Mouse (Mus musculus) liver (tissue): Measurements from ENCODE around the gene Gpr3.

ENCODE experiments used
- DNase-seq: peaks from one replicate; pipeline ENCODE4 v3.0.0-alpha.2; 2020; ENCODE audit warnings: mixed read lengths

The Gpr3 gene

DNA sequence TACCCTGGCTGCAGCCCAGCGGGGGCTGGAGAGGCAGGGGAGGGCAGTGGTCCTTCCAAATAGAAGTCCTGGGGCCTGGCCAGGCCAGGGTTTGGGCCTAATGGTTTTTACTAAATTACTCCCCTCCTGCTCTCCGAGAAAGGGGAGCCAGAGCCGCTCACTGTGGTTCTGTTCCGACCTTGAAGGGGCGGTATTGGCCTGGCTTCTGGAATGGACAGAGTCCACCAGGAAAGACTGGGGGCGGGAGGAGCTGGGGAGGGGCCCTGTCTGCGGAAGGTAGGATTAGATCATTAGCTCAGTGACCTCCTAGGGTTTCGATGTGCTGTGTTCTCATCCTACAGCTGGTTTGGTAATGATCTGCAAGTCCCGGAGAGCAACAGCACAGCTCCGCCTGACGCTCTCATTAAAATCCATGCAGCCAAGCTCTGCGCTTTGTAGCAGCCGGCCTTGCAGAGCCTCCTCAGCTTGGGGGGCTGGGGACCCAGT is 14.5 kb downstream of the Gpr3 start:
- no peak for DNase-seq

DNA sequence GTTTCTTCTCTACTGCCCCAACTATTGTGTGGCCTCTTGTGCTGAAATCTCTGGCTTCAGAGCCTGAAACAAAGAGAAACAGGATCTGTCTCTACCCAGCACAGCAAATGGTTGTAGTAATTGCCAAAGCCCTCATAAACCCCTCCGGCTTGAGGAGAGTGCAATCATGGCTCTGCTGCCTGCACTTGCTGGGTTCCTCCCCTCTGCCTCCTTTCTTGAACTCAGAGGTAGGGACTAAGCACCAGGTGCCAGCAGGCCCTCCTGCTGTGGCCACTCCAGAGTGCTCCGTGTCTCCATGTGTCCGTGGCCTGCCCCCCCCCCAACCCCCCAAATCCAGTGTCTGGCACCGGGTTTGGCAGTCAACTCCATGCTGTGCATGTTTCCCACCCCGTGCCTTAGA is 15.0 kb downstream of the Gpr3 start:
- no peak for DNase-seq

DNA sequence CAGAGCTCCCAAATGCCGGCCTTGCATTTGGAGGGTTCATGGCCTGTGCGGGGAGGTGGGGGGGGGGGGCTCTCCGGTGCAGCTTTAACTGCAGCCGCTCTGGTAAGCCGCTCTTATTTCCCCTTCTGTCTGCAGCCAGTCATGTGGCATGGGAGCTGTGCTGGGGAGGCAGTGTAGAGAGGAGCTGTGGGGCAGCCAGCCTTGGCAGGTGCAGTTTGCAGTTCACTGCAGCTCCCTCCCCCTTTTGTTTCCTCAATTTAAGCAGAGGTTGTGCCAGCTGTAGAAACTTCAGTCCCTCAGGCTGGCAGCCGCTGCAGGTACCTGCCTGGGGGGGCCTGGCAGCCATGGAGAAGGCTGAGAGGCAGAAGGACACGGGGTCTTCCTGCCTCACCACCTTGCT is 15.5 kb downstream of the Gpr3 start:
- DNase-seq, result no peak

DNA sequence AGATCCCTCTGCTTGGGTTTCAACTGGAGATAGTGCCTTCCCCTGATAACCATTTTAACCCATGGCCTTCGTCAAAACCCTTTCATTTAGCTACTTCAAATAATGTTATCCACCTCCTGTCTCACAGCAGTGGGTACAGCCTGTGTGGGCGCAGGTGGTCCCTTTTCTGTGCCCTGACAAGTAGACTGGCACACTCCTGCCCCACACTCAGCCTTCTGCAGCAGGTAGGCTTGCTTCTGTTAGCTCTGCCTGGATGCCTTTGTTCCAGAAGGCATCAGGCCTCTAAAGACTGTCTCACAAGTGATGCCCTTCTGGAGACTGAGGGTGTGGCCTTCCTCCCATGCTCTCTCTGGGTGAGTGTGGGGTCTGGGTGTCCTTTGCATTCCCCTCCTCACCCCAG is 16.2 kb downstream of the Gpr3 start:
- no peak for DNase-seq

DNA sequence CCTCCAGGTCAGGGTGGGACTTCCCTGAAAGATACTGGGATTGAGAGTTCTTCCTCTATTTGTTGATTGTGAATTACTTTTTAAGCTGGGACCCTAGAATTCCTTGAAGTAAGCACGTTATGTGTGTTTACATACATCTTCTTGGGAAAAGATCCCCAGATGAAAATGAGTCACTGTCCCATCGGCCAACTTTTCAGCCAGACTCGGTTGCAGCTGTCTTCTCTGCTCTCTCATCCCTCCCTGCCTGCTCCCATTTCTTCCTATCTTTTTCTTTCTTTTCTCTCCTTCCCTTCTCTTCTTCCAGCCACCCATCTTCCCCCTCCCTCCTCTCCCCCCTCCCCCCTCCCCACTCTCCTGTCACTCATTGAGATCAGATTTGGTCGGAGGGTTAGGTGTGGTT is 17.3 kb downstream of the Gpr3 start:
- no peak for DNase-seq

DNA sequence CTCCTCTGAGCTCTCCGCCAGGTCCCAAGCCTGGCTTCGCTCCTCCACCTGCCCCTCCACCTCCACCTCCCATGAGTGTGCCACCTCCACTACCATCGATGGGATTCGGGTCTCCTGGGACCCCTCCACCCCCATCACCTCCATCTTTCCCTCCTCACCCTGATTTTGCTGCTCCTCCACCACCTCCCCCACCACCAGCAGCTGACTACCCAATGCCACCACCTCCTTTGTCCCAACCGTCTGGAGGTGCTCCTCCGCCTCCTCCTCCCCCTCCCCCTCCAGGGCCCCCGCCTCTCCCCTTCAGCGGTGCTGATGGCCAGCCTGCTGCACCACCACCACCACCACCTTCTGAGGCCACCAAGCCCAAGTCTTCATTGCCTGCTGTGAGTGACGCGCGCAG is 17.9 kb downstream of the Gpr3 start:
- DNase-seq, result no peak

DNA sequence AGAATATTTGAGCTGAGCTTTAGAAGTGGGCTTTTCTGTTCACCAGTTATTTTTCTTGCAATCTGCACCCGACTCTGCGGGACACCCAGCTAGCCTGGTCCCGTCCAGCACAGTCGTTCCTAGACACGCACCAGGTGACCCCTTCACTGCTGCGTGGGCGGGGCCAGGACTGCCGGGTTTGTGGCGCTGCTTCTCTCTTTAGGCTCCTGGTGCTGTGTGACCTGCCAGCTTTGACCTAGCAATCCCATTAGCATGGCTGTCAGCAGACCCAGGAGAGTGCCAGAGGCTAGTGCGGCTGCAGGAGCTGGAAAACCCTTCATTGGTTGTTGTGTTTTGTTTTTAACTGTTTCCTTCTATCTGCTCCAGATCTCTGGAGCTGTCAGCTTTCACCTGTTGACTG is 22.9 kb downstream of the Gpr3 start:
- DNase-seq, result no peak

DNA sequence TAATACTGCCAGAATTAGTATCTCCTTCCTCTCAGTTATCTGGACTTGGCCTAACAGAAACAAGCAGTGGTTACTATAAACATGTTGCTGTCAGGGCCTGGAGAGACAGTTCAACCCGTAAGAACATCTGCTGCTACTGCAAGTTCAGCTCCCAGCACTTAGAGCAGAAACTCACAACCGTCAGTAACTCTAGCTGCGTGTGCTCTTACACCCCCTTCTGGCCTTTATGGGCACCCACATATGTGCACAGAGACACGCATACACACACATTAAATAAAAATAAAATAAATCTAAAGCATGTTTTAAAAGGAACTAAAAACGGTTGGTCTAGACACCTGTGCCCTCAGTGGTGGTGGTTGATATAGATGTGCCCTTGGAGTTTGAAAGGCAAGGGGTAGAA is 25.5 kb downstream of the Gpr3 start:
- no peak for DNase-seq

DNA sequence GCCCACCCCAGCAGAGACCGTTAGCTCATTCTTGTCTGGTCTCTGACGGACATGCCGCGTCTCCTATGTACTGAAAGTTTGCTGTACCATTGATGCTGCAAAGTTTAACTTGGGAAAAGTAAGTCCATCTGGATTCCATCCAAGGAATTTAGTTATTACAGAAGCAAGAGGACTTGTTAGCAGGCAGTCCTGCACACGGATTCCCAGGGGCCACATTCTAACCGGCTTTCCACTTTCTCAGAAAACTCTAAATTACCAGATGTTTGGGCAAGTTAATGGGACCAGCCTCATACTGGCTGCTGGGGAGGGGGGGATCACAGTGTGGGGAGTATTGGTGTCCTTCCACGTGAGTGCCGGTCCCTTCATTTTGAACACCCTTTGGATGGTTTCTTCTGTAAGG is 26.4 kb downstream of the Gpr3 start:
- DNase-seq, result no peak

DNA sequence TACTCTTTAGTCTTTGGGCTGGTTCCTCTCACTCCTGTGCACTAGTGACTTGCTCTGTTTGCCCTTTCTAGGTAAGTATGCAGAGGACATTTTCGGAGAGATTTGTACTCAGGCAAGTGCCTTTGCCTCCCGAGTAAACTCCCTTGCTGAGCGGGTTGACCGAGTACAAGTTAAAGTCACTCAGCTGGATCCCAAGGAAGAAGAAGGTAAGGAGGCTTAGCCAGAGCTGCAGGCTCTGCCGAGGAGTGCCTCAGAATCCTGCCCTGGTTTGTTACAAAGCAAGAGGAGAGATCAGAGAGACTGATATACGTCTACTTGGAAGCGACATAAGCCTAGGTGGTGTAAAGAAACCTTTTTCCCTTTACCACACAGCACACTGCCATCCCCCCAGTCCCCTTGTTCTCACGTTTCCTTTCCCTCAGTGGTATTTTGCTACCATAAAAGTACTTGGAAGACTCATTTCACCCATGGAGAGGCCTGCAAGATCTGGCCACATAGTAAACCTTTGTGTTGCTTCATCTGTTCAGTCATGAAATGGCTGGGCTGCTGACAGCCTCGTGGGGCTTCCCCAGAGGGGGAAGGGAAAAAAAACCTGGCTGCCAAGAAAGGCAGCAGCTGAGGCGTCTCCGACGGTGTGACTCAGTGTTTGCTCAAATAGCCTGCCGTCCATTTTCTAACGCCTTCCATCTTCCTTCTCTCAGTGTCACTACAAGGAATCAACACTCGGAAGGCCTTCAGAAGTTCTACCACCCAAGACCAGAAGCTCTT is 27.3 kb downstream of the Gpr3 start:
- no peak for DNase-seq

DNA sequence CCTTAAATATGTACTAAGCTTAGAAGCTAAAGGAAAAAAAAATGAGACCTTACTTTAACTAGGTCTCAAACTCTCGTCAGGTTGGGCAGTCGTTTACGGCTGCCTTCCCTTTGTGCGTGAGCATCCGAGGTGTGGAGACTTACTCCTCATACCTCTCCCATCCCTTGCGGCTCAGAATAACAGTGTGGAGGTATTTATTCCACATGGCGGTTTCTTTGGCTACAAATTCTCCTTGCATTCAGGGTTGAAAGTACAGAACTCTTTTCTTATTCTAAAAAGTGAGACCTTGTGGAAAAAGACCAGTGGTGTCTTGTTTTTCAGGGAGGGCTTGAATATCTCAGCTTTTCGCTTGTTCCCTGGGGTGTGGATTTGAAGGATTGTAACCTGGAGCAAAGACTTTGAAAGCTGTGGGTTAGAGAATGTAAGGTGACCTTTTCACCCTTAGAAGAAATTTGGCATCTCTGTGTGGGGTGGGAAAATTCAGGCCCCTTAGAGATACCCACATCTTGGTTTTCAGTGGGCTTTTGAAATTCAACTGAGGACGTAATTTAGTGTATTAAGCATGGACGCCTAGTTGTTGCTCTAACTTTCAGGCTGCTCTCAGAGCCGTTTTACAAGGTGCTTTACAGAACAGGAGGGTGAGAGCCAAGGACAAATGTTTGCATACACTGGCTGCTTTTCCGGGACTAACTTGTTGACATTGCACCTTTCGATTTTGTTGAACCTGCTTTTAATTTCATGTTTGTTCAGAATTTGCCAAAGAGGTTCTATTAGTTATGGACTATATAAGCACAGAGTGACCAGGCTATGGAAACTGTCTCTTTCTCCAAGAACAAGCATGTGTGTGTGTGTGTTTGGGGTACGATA is 28.1 kb downstream of the Gpr3 start:
- DNase-seq, result no peak

DNA sequence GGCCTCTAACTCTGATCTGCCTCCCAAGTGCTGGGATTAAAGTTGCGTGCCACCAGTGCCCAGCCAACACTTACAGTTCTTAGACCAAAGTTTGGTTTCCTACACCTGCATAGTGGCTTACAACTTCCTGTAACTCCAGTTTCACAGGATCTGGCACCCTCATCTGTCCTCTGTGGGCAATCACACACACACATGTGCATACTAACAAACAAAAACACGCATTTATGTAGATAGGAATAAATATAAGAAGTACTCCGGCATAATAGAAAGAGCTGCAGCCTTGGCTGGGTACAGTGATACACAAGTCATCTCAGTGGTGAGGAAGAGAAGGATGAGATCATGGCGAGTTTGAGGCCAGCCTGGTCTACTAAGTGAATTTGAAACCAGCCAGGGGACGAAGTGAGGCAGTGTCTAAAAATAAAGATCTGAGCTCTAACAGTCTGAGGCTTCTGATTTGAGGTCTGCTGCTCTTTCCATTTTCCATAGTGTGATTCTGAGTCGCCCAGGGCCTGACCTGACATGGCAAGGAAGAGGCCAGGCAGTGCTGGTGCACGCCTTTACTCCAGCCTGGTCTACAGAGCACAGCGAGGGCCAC is 29.8 kb downstream of the Gpr3 start:
- no peak for DNase-seq

DNA sequence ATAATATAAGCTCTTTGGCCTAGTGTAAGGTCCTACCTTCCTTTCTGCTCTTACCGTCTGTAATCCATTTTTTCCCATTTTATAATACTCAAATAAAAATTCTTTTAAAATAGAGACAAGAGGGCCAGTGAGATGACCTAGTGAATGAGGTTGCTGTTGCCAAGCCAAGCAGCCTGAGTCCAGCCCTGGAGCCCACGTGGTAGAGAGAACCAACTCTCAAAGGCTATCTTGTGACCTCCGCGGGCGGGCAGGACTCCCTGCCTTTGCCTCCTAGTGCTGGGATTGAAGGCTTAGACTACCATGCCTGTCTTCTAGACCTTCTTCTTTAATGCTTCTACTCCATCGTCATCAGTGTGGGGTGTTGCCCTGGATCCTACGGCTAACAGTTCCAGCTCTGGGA is 33.1 kb downstream of the Gpr3 start:
- no peak for DNase-seq

DNA sequence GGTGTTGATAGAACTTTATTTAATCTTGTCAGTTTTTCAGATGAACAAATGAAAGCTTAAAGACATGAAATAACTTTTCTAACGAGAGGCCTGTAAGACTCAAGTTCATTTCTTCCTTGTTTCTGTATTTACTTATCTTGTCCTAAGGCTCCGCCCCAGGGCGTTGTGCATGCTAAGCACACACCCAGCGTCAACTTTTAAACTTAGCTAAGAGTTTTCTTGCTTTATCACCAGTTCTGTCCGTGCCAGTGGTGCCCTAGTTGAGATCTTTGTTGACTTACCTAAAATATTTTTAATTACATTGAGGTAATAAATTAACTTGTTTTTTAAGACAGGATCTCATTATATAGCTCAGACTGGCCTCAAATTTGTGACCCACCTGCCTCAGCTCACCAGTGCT is 34.0 kb downstream of the Gpr3 start:
- peak; percentile 80 for DNase-seq

DNA sequence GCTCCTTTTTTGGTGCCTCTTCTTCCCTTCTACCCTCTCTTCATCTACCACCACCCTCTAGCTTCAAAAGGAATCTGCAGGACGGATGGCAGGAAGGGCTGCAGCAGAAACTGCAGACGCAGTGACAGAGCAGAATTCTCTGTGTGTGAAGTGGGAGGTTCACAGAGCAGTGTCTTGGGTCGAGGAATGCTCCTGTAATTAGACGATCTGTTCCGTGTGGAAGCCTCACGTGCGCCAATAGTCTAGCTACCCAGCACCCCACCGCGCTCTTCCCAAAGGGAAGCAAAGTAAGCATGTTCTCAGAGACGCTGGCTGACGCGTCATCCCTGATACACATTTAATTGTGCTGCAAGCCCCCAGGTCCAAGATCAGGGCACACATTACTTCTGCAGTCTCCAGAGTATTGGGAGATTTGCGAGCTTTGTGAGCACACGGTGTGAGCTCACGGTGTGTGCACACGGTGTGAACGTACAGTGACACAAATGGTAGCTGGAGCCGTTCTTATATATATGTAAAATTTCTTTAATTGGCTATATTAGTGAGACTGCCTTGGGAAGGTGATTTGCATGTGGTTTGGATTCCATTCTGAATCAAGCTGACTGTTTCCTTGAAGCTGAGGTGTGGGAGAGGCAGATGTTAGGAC is 35.5 kb downstream of the Gpr3 start:
- no peak for DNase-seq

DNA sequence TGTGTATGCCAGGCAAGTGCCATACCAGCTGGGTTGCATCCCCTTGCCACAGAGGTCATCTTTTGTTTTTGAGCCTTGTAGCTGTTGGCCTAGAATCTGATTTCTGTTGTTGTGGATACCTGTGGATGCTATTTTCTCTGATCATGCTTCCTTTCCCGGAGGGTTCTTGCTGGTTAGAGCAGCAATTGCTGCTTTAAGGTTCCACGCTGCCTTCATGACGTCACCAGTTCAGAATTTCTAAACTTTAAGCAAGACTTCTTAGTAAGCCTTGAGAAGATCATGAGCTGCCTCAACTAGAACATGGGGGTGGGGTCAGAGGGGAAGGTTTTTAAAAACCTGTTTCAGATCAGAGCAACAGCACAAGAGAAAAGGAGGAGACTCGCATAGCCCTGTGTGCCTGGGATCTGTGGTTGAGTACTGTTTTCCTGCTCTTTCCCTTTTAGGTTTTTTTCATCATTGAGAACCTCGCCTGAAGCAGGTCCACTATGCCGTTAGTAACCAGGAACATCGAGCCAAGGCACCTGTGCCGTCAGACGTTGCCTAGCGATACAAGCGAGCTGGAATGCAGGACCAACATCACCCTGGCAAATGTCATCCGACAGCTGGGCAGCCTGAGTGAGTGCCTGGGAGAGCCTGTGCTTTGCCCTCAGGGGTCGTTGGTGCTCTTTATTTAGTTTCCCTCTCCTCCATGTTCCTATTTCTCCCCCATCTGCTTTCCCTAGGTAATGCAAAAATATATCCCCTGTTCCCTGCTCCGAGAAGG is 36.2 kb downstream of the Gpr3 start:
- DNase-seq, result no peak

DNA sequence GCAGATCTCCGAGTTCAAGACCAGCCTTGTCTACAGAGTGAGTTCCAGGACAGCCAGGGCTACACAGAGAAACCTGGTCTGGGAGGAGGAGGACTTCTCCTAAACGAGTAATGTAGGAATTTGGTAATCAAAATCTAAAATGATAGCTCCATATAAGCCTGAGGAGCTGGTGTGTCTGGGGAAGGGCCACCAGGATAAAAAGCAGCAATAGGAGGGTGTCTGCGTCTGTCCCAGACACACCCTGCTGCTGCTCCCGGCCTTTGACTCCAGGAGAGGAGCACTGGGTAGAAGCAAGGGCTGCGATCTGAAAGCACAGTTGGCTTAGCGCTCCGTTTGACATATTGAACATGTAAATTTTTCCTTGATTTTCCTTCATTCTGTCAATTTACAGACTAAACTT is 37.1 kb downstream of the Gpr3 start:
- no peak for DNase-seq

DNA sequence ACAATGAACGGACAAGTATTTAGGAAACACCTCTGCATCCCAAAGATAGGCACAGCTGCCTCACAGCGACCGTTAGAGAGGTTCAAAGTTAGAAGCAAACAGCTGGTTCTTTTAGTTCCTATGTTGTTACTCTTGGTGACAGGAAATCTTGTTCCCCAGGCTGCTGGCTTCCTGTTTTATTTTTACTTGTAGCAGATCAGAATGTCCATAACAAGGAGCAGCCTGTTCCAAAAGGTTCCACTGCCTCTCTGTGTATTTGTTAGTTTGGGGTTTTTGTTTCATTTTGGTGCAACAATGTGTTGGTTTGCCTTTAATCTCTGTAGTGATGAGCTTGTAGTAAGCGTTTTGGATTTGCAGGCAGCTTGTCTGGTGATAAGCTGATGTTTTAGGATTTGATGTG is 38.0 kb downstream of the Gpr3 start:
- no peak for DNase-seq

DNA sequence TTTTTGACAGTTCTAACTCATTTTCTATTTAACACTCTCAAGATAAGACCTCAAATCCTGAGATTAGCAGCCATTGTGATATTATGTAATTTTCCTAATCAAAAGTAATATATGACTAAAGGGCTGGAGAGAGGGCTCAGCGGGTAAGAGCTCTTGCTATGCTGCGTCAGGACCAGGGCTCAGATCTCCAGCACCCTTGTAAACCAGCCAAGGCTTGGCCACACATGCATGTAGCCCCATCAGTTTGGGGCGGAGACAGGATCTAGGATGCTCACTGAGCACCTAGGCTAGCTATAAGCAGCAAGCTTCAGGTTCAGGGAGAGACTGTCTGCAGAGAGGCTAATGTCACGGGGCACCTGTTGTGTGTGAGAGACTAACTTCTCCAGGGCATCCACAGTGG is 39.9 kb downstream of the Gpr3 start:
- DNase-seq, result no peak

DNA sequence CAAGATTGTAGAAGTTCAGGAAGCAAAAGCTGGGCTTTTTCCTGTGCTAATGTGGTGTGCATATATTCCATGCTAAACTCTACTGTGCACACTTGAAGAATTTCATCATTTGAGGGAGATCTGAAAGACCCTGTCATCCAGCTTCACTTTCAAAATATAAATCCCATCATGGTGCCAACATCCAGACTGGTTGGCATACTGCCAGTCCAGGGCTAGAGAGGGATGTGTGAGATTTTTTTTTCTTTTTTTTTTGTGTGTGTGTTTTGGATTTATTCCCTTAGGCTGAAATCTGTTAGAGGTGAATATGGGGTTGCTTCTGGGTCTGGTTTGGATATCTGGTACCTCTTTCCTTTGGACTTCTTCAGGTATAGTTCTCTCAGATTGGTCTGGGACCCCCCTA is 41.7 kb downstream of the Gpr3 start:
- DNase-seq, result no peak

DNA sequence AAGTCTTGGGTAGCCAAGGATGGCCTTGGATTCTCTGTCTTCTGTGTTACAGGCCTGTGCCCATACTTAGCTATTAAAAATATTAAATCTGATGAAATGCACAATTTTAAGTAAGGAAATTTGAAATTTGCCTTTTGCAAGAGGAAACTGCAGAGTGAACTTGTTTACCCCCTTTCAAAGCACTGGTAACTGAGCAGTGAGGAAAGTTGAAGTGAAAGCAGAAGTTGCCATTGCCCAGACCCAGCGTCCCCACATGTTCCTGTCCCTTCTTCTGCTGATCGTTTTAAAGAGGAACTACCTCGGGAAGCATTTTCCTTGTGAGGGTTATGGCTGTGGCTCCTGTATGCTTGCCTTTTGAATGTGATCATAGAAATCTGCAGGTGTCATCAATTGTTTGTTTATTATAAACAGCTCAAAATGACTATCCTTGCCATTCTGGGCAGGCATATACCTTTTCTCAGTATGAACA is 42.2 kb downstream of the Gpr3 start:
- no peak for DNase-seq
